Mouse (Mus musculus): ENCODE data around the gene Kif19a.

- no peak for TF ChIP-seq EP300 (IDR thresholded peaks at IDR 0.05; ENCODE audit: low read depth)
- TF ChIP-seq CTCF (IDR thresholded peaks at IDR 0.05; ENCODE audit: low read depth) = peak; percentile 30
Measured at GRCm38 (mm10) chr11:114795231-114795746, 30.1 kb downstream of the Kif19a start.

Data from liver, embryonic 14.5 days (tissue).